Mouse (Mus musculus) liver, adult 2 months (tissue): ENCODE results near the gene Sass6.

ENCODE experiments used
- CTCF ChIP-seq: fragments of 200-500 bp; IDR thresholded peaks from 2 replicates; pipeline ENCODE4 v1.5.1; 2011; ENCODE audit warnings: low read depth, low read length, control low read depth
- POLR2A ChIP-seq: fragments of 200-500 bp; IDR thresholded peaks from 2 replicates; pipeline ENCODE4 v1.6.1; 2011; ENCODE audit warnings: low read length, control low read depth; ENCODE audit not compliant: insufficient read depth; ENCODE audit errors: extremely low read depth

DNA sequence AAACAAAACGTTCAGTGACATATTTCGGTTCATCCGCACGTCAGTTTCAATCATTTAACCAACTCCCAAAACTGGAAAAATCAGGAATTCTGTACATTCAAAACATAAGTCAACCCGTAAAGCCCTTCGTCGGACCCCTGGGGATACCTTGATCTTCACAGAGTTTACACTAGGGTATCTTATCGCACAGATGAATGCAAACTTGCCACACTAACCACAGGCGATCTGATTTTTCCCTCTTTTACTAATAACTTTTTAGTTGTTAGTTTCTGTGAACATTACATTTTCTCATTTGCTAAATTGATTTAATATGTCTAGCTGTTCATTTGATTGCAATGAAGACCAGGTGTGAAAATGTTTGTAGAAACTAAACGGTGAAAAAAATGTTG lies 815 bp downstream of the Sass6 start:
- TF ChIP-seq CTCF (no peak), POLR2A (no peak)
